Mouse (Mus musculus) lung, postnatal 0 days (tissue): ENCODE results near the gene Rab3c. TPM values are rescaled to one million over a fixed set of nuclear protein-coding genes. Genes with fewer than 3 reads are reported as not detected.

Experiments
- ATAC-seq: fragments of 200-750 bp; cut with Nextera tagmentation; 2 replicates; pipeline ENCODE4 v1.8.0; 2017; ENCODE audit warnings: moderate library complexity
- DNase-seq: peaks from one replicate; pipeline ENCODE4 v3.0.0-alpha.2; 2016; ENCODE audit warnings: low spot score
- H3K27ac ChIP-seq: fragments of 300-500 bp; sonication (generic); 2 replicates; pipeline ENCODE4 v1.5.1; 2014; ENCODE audit warnings: antibody characterized with exemption, mild to moderate bottlenecking, low read length, mixed read lengths
- H3K27me3 ChIP-seq: fragments of 300-500 bp; sonication (generic); replicated peaks from 2 replicates; pipeline ENCODE4 v1.6.1; 2014; ENCODE audit warnings: low read length, mixed read lengths; ENCODE audit not compliant: insufficient read depth
- H3K36me3 ChIP-seq: fragments of 300-500 bp; sonication (generic); 2 replicates; pipeline ENCODE4 v1.6.1; 2014; ENCODE audit warnings: low read length, mixed read lengths; ENCODE audit not compliant: insufficient read depth
- H3K4me1 ChIP-seq: fragments of 300-500 bp; sonication (generic); 2 replicates; pipeline ENCODE4 v1.6.1; 2014; ENCODE audit warnings: antibody characterized with exemption, low read depth, low read length, mixed read lengths; ENCODE audit not compliant: insufficient read depth
- H3K4me2 ChIP-seq: fragments of 300-500 bp; sonication (generic); replicated peaks from 2 replicates; pipeline ENCODE4 v1.6.1; 2014; ENCODE audit warnings: low read depth, mild to moderate bottlenecking, low read length, moderate library complexity, mixed read lengths
- H3K4me3 ChIP-seq: fragments of 300-500 bp; sonication (generic); 2 replicates; pipeline ENCODE4 v1.5.1; 2014; ENCODE audit warnings: low read depth, low read length
- H3K9ac ChIP-seq: fragments of 300-500 bp; sonication (generic); replicated peaks from 2 replicates; pipeline ENCODE4 v1.6.1; 2014; ENCODE audit warnings: low read depth, mild to moderate bottlenecking
- H3K9me3 ChIP-seq: fragments of 300-500 bp; sonication (generic); 2 replicates; pipeline ENCODE4 v1.6.1; 2016; ENCODE audit warnings: low read length, mixed read lengths
- CTCF ChIP-seq: IDR thresholded peaks from 2 replicates; pipeline ENCODE4 v1.5.1; 2016; ENCODE audit warnings: antibody characterized with exemption, mild to moderate bottlenecking
- EP300 ChIP-seq: IDR thresholded peaks from 2 replicates; pipeline ENCODE4 v1.6.1; 2016; ENCODE audit warnings: antibody characterized with exemption, mild to moderate bottlenecking, control low read depth
- WGBS: fragments of 180-500 bp; shearing (Covaris S2); extraction: QIAGEN DNeasy Blood & Tissue Kit; methylation state at CpG from one replicate; pipeline ENCODE4 v1.1.7; 2014; 5-methylcytosine and 5-hydroxymethylcytosine counted together
- polyA plus RNA-seq: library from polyadenylated mRNA; unstranded; fragments of >200 nt; fragmentation: Nextera tagmentation; extraction: Ambion mirVana; gene quantifications from 2 replicates; pipeline ENCODE4 v1.2.1, GENCODE M21; 2015

Rab3c gene
- polyA plus RNA-seq, 1 experiment from 2014 or later, result 2.8 TPM

- Histone ChIP-seq H3K27me3 (no peaks in the 10 kb centered on the region), H3K4me1 (no peaks in the 10 kb centered on the region), H3K36me3 (no peaks in the 10 kb centered on the region), H3K27ac (no peak overlapping the region), H3K4me3 (no peak overlapping the region), H3K9me3 (no peaks in the 10 kb centered on the region), H3K4me2 (no peak overlapping the region), H3K9ac (no peak overlapping the region)
- DNase-seq (no peak), ATAC-seq (no peak)
- TF ChIP-seq CTCF, result no peak
- no peak for TF ChIP-seq EP300
- WGBS, result 70% methylated on average over 8 of the region's 8 CpGs
Measured at GRCm38 (mm10) chr13:110031061-110031460, 249.7 kb downstream of the Rab3c start.

GRCm38 (mm10) chr13:110024381-110025161 is 256.2 kb downstream of the Rab3c start:
- Histone ChIP-seq H3K27me3 (no peaks in the 10 kb centered on the region), H3K36me3 (no peaks in the 10 kb centered on the region), H3K9me3 (no peaks in the 10 kb centered on the region), H3K4me1 (no peaks in the 10 kb centered on the region), H3K4me3 (no peak overlapping the region), H3K9ac (no peak overlapping the region), H3K27ac (no peak overlapping the region), H3K4me2 (no peak overlapping the region)
- ATAC-seq, result no peak
- 74% methylated on average over 10 of the region's 10 CpGs for WGBS
- DNase-seq, result no peak
- TF ChIP-seq EP300 (no peak), CTCF (no peak)

DNA sequence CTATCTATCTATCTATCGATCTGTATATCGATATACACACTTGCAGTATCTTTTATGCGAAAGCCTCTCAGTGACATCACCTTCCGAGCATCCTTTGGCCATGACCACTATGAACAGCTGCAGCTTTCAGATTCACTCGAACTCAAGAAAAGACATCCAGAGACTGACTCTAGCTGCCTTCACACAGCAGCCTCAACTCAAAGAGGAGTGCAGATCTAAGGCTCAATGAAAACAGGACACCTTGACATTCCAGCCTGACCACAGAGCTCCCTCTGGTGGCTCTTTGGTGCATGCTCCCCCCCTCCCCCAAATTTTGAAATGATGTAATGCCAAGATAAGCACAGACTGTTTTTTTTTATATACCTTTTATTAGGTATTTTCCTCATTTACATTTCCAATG is 257.8 kb downstream of the Rab3c start:
- DNase-seq (no peak), ATAC-seq (no peak)
- Histone ChIP-seq H3K9ac (no peak overlapping the region), H3K36me3 (no peaks in the 10 kb centered on the region), H3K4me2 (no peak overlapping the region), H3K27ac (no peak overlapping the region), H3K9me3 (no peaks in the 10 kb centered on the region), H3K4me1 (peaks cover 7% of the 10 kb centered on the region; the same call in 1 of the 2 replicates), H3K4me3 (no peak overlapping the region), H3K27me3 (no peaks in the 10 kb centered on the region)
- 83% methylated on average over 5 of the region's 5 CpGs for WGBS
- TF ChIP-seq CTCF, result peak; percentile 76
- no peak for TF ChIP-seq EP300

DNA sequence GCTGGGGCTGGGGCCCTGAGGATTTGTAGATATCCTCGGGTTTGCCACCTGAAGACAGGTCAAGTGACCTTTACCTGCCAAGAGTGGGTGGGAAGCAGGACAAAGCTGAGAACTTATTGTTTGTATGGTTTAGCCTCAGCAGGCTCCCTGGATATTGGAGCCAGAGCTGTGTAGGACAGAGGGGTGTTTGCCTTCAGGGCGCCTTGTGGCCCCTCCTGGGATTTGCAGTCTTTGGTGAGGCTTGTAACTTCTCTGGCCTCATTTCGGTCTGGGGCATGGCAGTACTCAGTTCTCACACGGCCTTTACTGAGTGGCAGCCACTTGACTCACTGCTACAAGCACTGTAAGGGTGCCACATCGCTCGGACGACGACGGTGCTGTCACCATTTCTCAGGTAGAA is 261.0 kb downstream of the Rab3c start:
- Histone ChIP-seq H3K27ac (no peak overlapping the region), H3K4me3 (no peak overlapping the region), H3K4me2 (no peak overlapping the region), H3K36me3 (no peaks in the 10 kb centered on the region), H3K9me3 (no peaks in the 10 kb centered on the region), H3K9ac (no peak overlapping the region), H3K4me1 (peaks cover 7% of the 10 kb centered on the region; the same call in 1 of the 2 replicates), H3K27me3 (no peaks in the 10 kb centered on the region)
- WGBS, result 37% methylated on average over 9 of the region's 9 CpGs
- no peak for ATAC-seq
- TF ChIP-seq EP300 (no peak), CTCF (no peak)
- DNase-seq, result no peak

GRCm38 (mm10) chr13:110018941-110019743 is 261.7 kb downstream of the Rab3c start:
- peaks cover 7% of the 10 kb centered on the region; the same call in 1 of the 2 replicates for H3K4me1 ChIP-seq
- H3K9ac ChIP-seq, result no peak overlapping the region; the same call in 1 of the 2 replicates
- H3K27ac ChIP-seq, result no peak overlapping the region
- H3K36me3 ChIP-seq, result no peaks in the 10 kb centered on the region
- WGBS, result 5% methylated on average over 20 of the region's 20 CpGs
- peak overlapping the region; percentile 80 for H3K4me2 ChIP-seq
- H3K27me3 ChIP-seq, result no peaks in the 10 kb centered on the region
- DNase-seq (peak; percentile 18), ATAC-seq (peak; percentile 17; the same call in 1 of the 2 replicates)
- H3K4me3 ChIP-seq, result peak overlapping the region; percentile 38
- no peaks in the 10 kb centered on the region for H3K9me3 ChIP-seq
- TF ChIP-seq CTCF (no peak), EP300 (no peak)

GRCm38 (mm10) chr13:110018431-110018901 is 262.3 kb downstream of the Rab3c start:
- Histone ChIP-seq H3K9ac (no peak overlapping the region; the same call in 1 of the 2 replicates), H3K4me1 (peaks cover 7% of the 10 kb centered on the region; the same call in 1 of the 2 replicates), H3K4me2 (peak overlapping the region; percentile 80), H3K4me3 (peak overlapping the region; percentile 38), H3K9me3 (no peaks in the 10 kb centered on the region), H3K27ac (no peak overlapping the region), H3K36me3 (no peaks in the 10 kb centered on the region), H3K27me3 (no peaks in the 10 kb centered on the region)
- DNase-seq, result peak; percentile 89
- under 1% methylated on average over 17 of the region's 17 CpGs for WGBS
- ATAC-seq, result peak; percentile 65
- TF ChIP-seq EP300 (no peak), CTCF (peak; percentile 86)
